Mouse (Mus musculus): Measurements from ENCODE around the gene Agt. TPM values are rescaled to one million over a fixed set of nuclear protein-coding genes. Genes with fewer than 3 reads are reported as not detected.

Gene Agt
- total and polyA plus RNA-seq, 3 experiments: not detected

GRCm38 (mm10) chr8:124508321-124508695 lies 61.2 kb downstream of the Agt start:
- H3K79me2 ChIP-seq (replicated peaks; ENCODE audit: control insufficient read depth, extremely low read depth, insufficient read depth, poor library complexity, severe bottlenecking): no peaks in the 10 kb centered on the region
- no peak overlapping the region for H3K4me2 ChIP-seq (ENCODE audit: insufficient read depth, low read depth, poor library complexity, severe bottlenecking)
- TF ChIP-seq MXI1 (IDR thresholded peaks at IDR 0.05; ENCODE audit: low read depth, low read length) (no peak), UBTF (IDR thresholded peaks at IDR 0.05; ENCODE audit: low read depth, low read length) (no peak)
- no peak overlapping the region for H3K27ac ChIP-seq (ENCODE audit: insufficient read depth, low read depth)
- H3K4me3 ChIP-seq (replicated peaks in 1 of 3; ENCODE audit: low read depth in 2 of 3, low read length in 2 of 3, poor library complexity in 1 of 3): no peak overlapping the region
- in situ Hi-C loops (cut with MboI; ENCODE audit: low pct_ligation_motif_present, low pct_unique_long_range_greater_than_20kb, low sequenced_read_pairs) (no loop called here), dilution Hi-C loops (cut with MboI; ENCODE audit: extremely low pct_ligation_motif_present, extremely low pct_unique_long_range_greater_than_20kb, low sequenced_read_pairs) (no loop called here)
- no peaks in the 10 kb centered on the region for H3K4me1 ChIP-seq (ENCODE audit: control insufficient read depth in 1 of 2, insufficient read depth in 2 of 2)
- no peaks in the 10 kb centered on the region for H3K36me3 ChIP-seq (replicated peaks in 1 of 2; ENCODE audit: control insufficient read depth in 1 of 2, insufficient read depth in 1 of 2, low read length in 1 of 2)
- H3K9me3 ChIP-seq (replicated peaks; ENCODE audit: low read length): peaks cover 5% of the 10 kb centered on the region
- H3K9ac ChIP-seq (ENCODE audit: insufficient read depth, low read depth): no peak overlapping the region
- no peak for DNase-seq (ENCODE audit: extremely low read depth)
- peaks cover 44% of the 10 kb centered on the region for H3K27me3 ChIP-seq (replicated peaks)

GRCm38 (mm10) chr8:124507572-124508320 lies 61.8 kb downstream of the Agt start:
- H3K9me3 ChIP-seq (replicated peaks; ENCODE audit: low read length): peaks cover 10% of the 10 kb centered on the region
- no peak overlapping the region for H3K4me3 ChIP-seq (replicated peaks in 1 of 3; ENCODE audit: low read depth in 2 of 3, low read length in 2 of 3, poor library complexity in 1 of 3)
- TF ChIP-seq MYC (IDR thresholded peaks at IDR 0.05; ENCODE audit: low read depth, low read length): no peak
- no peak for TF ChIP-seq E2F4 (IDR thresholded peaks at IDR 0.05; ENCODE audit: insufficient replicate concordance, low read depth, low read length)
- TF ChIP-seq PAX5 (IDR thresholded peaks at IDR 0.05; ENCODE audit: low read length): no peak
- no peak for TF ChIP-seq JUN (IDR thresholded peaks at IDR 0.05; ENCODE audit: insufficient read depth, low read depth, low read length)
- no peak for TF ChIP-seq KAT2A (IDR thresholded peaks at IDR 0.05; ENCODE audit: insufficient replicate concordance, low read length)
- TF ChIP-seq EP300 (IDR thresholded peaks at IDR 0.05; ENCODE audit: low read length): no peak
- TF ChIP-seq SIN3A (IDR thresholded peaks at IDR 0.05; ENCODE audit: low read length): no peak
- TF ChIP-seq BHLHE40 (IDR thresholded peaks at IDR 0.05; ENCODE audit: low read depth, low read length): no peak
- DNase-seq (ENCODE audit: extremely low read depth): no peak
- in situ Hi-C loops (cut with MboI; ENCODE audit: low pct_ligation_motif_present, low pct_unique_long_range_greater_than_20kb, low sequenced_read_pairs) (no loop called here), dilution Hi-C loops (cut with MboI; ENCODE audit: extremely low pct_ligation_motif_present, extremely low pct_unique_long_range_greater_than_20kb, low sequenced_read_pairs) (no loop called here)
- no peaks in the 10 kb centered on the region for H3K36me3 ChIP-seq (replicated peaks in 1 of 2; ENCODE audit: control insufficient read depth in 1 of 2, insufficient read depth in 1 of 2, low read length in 1 of 2)
- H3K9ac ChIP-seq (ENCODE audit: insufficient read depth, low read depth): no peak overlapping the region
- no peak overlapping the region for H3K27ac ChIP-seq (ENCODE audit: insufficient read depth, low read depth)
- no peaks in the 10 kb centered on the region for H3K4me1 ChIP-seq (ENCODE audit: control insufficient read depth in 1 of 2, insufficient read depth in 2 of 2)
- no peak overlapping the region for H3K4me2 ChIP-seq (ENCODE audit: insufficient read depth, low read depth, poor library complexity, severe bottlenecking)
- peaks cover 49% of the 10 kb centered on the region for H3K27me3 ChIP-seq (replicated peaks)
- no peaks in the 10 kb centered on the region for H3K79me2 ChIP-seq (replicated peaks; ENCODE audit: control insufficient read depth, extremely low read depth, insufficient read depth, poor library complexity, severe bottlenecking)

Other genes starting within 250 kb of the Agt start
- 1.2 and 3.1 TPM in 2 replicates for gene Pgbd5, start 130.0 kb downstream of the Agt start, total RNA-seq (2012; rRNA removed)
- 0.53 and 0.89 TPM in 2 replicates for gene Pgbd5, start 130.0 kb downstream of the Agt start, total RNA-seq (2014; rRNA removed)
- 3.1 and 3.9 TPM in 2 replicates for gene Pgbd5, start 130.0 kb downstream of the Agt start, polyA plus RNA-seq (2012; ENCODE audit: insufficient read length, low read depth)
- 53.1 and 56.7 TPM in 2 replicates for gene Cog2, start 48.9 kb downstream of the Agt start, total RNA-seq (2012; rRNA removed)
- 37.7 and 41.8 TPM in 2 replicates for gene Cog2, start 48.9 kb downstream of the Agt start, total RNA-seq (2014; rRNA removed)
- gene Cog2, start 48.9 kb downstream of the Agt start, polyA plus RNA-seq (2012; ENCODE audit: insufficient read length, low read depth): 55.5 and 62.6 TPM in 2 replicates
- not detected in 2 replicates for gene Capn9, start 6.4 kb upstream of the Agt start, total RNA-seq (2012; rRNA removed)
- not detected in 2 replicates for gene Capn9, start 6.4 kb upstream of the Agt start, total RNA-seq (2014; rRNA removed)
- gene Capn9, start 6.4 kb upstream of the Agt start, polyA plus RNA-seq (2012; ENCODE audit: insufficient read length, low read depth): 0.10 TPM in 1 of 2 replicates, not detected in the other
- gene 2310022B05Rik, start 93.7 kb upstream of the Agt start, total RNA-seq (2012; rRNA removed): 3.4 and 5.7 TPM in 2 replicates
- 2.2 and 3.2 TPM in 2 replicates for gene 2310022B05Rik, start 93.7 kb upstream of the Agt start, total RNA-seq (2014; rRNA removed)
- 7.1 and 7.8 TPM in 2 replicates for gene 2310022B05Rik, start 93.7 kb upstream of the Agt start, polyA plus RNA-seq (2012; ENCODE audit: insufficient read length, low read depth)
- 33.6 and 36.6 TPM in 2 replicates for gene Ttc13, start 152.3 kb upstream of the Agt start, total RNA-seq (2012; rRNA removed)
- 33.5 and 35.8 TPM in 2 replicates for gene Ttc13, start 152.3 kb upstream of the Agt start, total RNA-seq (2014; rRNA removed)
- 26.3 and 30.8 TPM in 2 replicates for gene Ttc13, start 152.3 kb upstream of the Agt start, polyA plus RNA-seq (2012; ENCODE audit: insufficient read length, low read depth)
- gene Arv1, start 152.4 kb upstream of the Agt start, total RNA-seq (2012; rRNA removed): 9.7 and 11.5 TPM in 2 replicates
- 11.4 and 11.9 TPM in 2 replicates for gene Arv1, start 152.4 kb upstream of the Agt start, total RNA-seq (2014; rRNA removed)
- 18.8 and 22.0 TPM in 2 replicates for gene Arv1, start 152.4 kb upstream of the Agt start, polyA plus RNA-seq (2012; ENCODE audit: insufficient read length, low read depth)
- 4.5 and 4.8 TPM in 2 replicates for gene Fam89a, start 182.1 kb upstream of the Agt start, total RNA-seq (2012; rRNA removed)
- 2.2 and 2.5 TPM in 2 replicates for gene Fam89a, start 182.1 kb upstream of the Agt start, total RNA-seq (2014; rRNA removed)
- 3.7 and 4.9 TPM in 2 replicates for gene Fam89a, start 182.1 kb upstream of the Agt start, polyA plus RNA-seq (2012; ENCODE audit: insufficient read length, low read depth)
- 0.04 and 0.08 TPM in 2 replicates for gene Trim67, start 223.4 kb upstream of the Agt start, total RNA-seq (2012; rRNA removed)
- not detected in 2 replicates for gene Trim67, start 223.4 kb upstream of the Agt start, total RNA-seq (2014; rRNA removed)
- 0.04 TPM in 1 of 2 replicates, not detected in the other for gene Trim67, start 223.4 kb upstream of the Agt start, polyA plus RNA-seq (2012; ENCODE audit: insufficient read length, low read depth)

Data from CH12.LX (cell line).